Mouse (Mus musculus): ENCODE data around the gene Haus3.

GRCm38 (mm10) chr5:34177821-34178220 is 8.5 kb upstream of the Haus3 start:
- no peak for TF ChIP-seq CTCF (IDR thresholded peaks at IDR 0.05; ENCODE audit: borderline replicate concordance, control insufficient read depth, extremely low read depth, insufficient read depth, low read length, poor library complexity)
- no peak for TF ChIP-seq POLR2A (IDR thresholded peaks at IDR 0.05; ENCODE audit: control insufficient read depth, extremely low read depth, insufficient read depth, low read length, poor library complexity)
